Mouse (Mus musculus) ovary, postnatal 36 days (tissue): Measurements from ENCODE around the gene Lcn2.

ENCODE experiments used
- DNase-seq: peaks from one replicate; pipeline ENCODE4 v3.0.0; 2022; ENCODE audit warnings: low spot score, mixed read lengths

The Lcn2 gene

DNA sequence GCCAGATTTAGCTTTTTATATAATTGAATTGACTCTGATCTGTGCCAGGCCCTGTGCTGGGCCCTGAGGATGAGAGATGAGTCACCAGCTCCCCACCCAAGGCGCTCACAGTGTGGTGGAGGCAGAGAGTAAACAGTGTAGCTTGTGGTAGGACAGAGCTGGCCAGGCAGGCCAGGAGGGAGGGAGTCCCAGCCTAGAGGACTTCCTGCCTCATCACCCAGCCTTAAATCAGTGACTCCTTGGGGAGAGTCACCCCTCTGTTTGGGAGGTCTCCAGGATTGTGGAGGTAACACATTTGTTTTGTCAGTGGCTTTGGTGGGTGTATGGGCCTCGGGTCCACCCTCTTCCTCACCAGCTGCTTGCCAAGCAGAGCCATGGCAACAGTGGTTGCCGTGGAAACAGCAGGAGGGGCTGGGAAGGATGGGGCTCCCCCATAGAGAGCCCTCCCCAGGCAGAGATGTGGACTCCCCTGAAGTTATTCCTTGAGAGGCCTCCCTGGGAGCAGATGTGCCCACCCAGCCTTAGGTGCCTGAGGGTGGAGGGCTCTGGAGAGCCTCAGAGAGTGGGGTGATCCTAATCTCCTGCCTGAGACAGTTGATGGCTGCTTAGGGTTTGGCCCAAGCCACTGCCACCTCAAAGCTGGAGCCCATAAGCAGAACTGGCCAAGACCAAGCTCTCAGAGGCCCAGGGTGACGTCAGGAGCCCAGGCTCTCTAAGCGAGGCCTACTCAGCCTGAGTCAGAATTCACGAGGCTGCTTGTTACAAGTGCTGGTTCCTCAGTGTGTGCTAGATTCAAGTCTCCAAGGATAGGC, 45.3 kb downstream of the Lcn2 start:
- DNase-seq, result no peak

DNA sequence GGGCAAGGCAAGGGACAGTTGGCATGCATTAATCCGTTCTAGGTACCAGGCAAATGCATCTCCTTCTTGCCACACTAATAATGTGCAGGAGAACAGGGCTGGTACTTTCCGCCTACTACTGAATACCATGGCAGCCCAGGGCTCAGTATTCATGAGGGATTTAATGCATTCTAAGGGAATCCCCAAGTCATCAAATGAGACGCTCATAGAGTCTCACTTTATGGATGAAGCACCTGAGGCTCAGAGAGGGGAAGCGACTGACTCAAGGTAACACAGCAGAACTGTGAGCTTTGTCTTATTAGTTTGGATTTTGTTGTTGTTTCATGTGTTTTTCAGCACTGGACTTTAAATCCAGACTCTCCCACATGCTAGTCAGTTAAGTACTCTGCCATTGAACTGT, 46.0 kb downstream of the Lcn2 start:
- DNase-seq, result no peak

DNA sequence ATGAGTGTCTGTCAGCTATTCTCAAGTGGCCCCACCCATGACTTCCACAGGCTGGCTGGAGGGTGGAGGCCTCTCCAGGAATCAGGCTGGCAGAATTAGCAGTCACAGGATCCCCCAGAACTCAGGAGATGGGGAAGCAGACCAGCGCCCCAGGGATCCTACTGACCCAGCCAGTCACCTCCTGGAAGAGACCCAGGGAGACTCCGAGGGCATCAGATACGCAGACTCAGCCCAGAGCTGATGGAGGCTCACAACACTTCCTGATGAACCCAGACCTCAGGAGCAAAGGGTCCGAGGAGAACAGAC, 46.5 kb downstream of the Lcn2 start:
- no peak for DNase-seq

DNA sequence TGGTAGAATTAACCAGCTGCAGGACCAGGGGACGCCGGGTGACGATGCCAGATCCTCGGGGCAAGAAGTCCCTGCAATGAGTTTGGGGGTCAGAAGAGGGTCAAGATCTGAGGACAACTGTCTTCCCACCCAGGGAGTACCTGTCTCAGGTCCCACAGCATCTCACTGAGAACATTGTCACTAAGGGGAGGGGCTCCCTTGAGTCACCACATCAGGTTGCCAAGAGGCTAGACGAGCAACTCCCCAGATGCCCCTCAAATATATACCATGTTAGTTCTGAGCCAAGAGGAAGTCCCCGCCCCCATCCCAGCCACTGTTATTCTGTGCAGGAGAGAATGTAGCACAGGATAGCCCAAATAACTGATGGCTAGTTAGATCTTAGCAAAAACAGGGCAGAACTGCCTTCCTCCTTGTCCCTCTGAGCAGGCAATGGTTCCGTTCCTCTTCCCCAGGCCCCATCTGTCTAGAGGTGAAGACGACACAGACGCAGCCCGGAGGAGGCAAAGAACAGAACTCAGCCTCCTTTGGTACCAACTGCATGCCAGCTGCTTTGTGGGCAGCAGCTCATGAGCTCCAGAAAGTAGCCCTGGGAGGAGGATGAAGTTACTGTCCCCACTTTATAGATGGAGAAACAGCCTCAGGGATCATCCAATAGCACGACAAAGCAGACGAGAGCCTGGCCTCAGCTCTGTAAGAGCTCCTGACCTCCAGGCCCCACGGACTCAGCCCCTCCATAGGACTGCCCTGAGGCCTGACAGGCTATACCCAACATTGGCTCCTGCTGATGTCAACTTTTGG, 47.0 kb downstream of the Lcn2 start:
- DNase-seq, result no peak

DNA sequence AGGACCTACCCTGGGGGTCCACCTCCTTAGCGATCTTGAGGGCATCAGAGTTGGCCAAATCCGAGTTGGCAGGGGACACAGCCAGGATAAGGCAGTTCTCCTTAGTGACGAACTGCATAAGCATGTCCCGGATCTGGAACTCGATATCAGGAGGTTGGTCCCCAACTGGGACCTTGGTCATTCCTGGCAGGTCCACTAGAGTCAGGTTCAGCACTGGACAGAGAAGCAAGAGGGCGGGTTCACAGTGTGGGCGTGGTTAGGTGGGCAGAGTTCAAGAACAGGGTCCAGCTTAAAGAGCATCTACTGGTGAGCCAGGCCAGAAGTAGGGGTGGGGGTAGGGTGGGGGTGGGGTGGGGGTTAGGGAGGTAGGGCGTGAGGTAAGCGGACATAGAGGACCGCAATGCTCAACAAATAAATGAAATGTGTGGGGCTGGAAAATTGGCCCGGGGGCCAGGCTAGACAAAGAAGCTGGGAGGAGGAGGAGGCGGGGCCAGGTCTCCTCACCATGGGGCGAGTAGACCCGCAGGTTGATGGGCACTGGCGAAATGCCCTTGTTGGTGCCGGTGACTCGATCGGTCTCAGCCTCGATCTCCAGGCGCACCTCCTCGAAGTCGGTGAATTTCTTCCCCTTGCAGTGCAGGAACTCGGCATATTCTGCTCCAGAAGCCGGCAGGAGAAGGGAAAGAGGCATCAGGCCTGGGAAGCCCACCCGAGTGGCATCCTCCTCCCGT, 48.0 kb downstream of the Lcn2 start:
- DNase-seq, result no peak

DNA sequence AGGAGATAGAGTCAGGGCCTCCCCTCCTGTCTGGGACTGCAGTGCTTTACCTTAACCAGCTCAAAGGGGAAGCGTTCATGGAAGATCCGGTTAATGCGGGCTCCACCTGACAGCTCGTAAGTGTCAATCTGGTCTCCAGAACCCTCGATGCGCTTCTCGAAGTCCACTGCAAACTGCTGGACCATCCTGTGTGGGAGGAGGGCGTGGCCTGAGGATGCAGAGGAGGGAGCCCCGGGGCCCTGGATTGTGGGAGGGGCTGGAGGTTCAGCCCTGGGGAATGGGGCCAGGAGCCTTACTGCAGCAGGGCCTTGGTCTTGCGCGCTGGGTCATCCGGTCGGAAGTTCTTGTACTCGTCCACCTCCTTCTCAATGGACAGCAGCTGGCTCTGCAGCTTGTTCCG, 52.2 kb downstream of the Lcn2 start:
- no peak for DNase-seq
